Mouse (Mus musculus): ENCODE measurements around the gene Trf. TPM values are rescaled to one million over a fixed set of nuclear protein-coding genes. Genes with fewer than 3 reads are reported as not detected.
A peak's percentile ranks its signal among the peaks of the same experiment; 100 is the strongest.

Trf gene
- polyA plus RNA-seq, 2 experiments: 2,444 to 4,971 TPM

DNA sequence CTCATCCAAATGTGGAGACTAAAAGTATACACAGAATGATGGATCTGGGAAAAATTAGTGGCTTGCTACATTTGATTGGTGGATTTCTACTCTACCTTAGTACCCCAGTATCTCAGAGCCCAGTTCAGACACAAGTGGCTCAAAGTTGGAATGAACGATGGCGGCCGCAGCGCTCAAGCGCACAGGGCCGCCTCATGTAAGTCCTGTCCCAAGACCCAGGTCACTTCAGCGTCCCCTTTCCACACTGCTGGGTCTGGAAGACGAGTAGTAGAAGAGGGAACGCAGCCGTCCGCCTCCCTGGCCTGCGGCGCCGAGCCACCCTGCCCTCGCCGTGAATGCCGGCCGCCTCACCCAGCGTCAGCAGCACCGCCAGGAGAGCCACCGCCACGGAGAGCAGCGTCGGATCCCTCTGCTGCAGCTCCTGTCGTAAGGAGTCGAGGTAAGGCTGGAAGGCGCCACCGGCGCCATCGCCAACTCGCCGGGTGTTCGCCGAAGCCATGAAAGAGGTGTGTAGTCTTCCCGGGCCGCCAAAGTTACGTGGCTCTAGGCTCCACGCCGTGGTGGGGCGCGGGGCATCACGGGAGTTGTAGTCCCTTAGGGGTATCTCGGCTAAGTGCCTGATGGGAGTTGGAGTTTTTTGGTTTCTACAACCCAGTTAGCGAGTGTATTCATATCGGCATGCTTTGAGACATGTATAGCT lies 28.5 kb downstream of the Trf start, which contains the start of gene Srprb:
TSS of gene Srprb (minus strand) at position 577 of the 700 bp plus-strand sequence.
- DNase-seq (ENCODE audit: low read depth in 3 of 3, low spot score in 3 of 3) (peak; percentile 79 to 85 (median 84)), ATAC-seq (ENCODE audit: insufficient read depth) (peak; percentile 97)
- Histone ChIP-seq H3K4me3 (ENCODE audit: insufficient read depth in 1 of 2, low read depth in 2 of 2, low read length in 2 of 2) (peak within 1 kb of the TSS; percentile 88), H3K4me1 (replicated peaks; ENCODE audit: control insufficient read depth in 2 of 2, insufficient read depth in 2 of 2, low read length in 1 of 2) (peaks cover 6 to 9% of the 10 kb centered on the region in 2 experiments; a peak in 3 of 4 replicates), H3K9me3 (ENCODE audit: control insufficient read depth, low read length) (no peaks in the 10 kb centered on the region), H3K27ac (peak within 1 kb of the TSS; percentile 26), H3K9ac (replicated peaks) (peak within 1 kb of the TSS; percentile 84), H3K36me3 (replicated peaks; ENCODE audit: control insufficient read depth, insufficient read depth, low read depth) (peaks cover 19% of the 10 kb centered on the region), H3K27me3 (ENCODE audit: control insufficient read depth, insufficient read depth, low read length) (no peaks in the 10 kb centered on the region), H3K4me2 (ENCODE audit: low read depth) (peak within 1 kb of the TSS; percentile 87)
- WGBS (ENCODE audit: insufficient replicate concordance): under 1% methylated on average over 45 of the region's 45 CpGs
- TF ChIP-seq CTCF (IDR thresholded peaks at IDR 0.05; ENCODE audit: low read depth): no peak
- no peak for TF ChIP-seq EP300 (IDR thresholded peaks at IDR 0.05; ENCODE audit: low read depth)

DNA sequence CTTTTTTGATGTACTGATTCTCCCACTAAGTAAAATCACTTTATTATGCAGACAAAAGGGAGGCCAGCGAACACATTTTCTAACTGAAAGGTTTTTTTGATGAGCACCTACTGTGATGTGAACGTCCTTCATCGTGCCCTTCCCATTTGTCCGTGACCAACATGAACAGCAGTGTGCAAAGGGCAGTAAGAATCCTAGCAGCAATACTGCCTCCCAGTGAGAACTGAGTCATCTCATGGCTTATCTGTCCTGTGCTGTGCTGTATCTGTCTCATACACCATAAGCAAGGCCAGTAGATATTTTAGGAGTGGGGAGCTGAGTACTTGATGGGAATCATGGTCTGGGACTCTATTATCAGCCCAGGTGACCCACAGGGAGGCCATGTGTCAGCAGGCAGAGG lies 41.8 kb downstream of the Trf start:
- Histone ChIP-seq H3K9me3 (ENCODE audit: control insufficient read depth, low read length) (no peaks in the 10 kb centered on the region), H3K27me3 (ENCODE audit: control insufficient read depth, insufficient read depth, low read length) (no peaks in the 10 kb centered on the region; the same call in 1 of the 2 replicates), H3K4me2 (ENCODE audit: low read depth) (no peak overlapping the region), H3K36me3 (replicated peaks; ENCODE audit: control insufficient read depth, insufficient read depth, low read depth) (peaks cover 5% of the 10 kb centered on the region), H3K9ac (replicated peaks) (no peak overlapping the region), H3K4me1 (replicated peaks; ENCODE audit: control insufficient read depth in 2 of 2, insufficient read depth in 2 of 2, low read length in 1 of 2) (no peaks in the 10 kb centered on the region), H3K27ac (no peak overlapping the region), H3K4me3 (ENCODE audit: insufficient read depth in 1 of 2, low read depth in 2 of 2, low read length in 2 of 2) (no peak overlapping the region)
- ATAC-seq (ENCODE audit: insufficient read depth) (no peak), DNase-seq (ENCODE audit: low read depth in 3 of 3, low spot score in 3 of 3) (no peak)
- 72% methylated on average over 4 of the region's 4 CpGs for WGBS (ENCODE audit: insufficient replicate concordance)
- no peak for TF ChIP-seq CTCF (IDR thresholded peaks at IDR 0.05; ENCODE audit: low read depth)
- TF ChIP-seq EP300 (IDR thresholded peaks at IDR 0.05; ENCODE audit: low read depth): no peak

DNA sequence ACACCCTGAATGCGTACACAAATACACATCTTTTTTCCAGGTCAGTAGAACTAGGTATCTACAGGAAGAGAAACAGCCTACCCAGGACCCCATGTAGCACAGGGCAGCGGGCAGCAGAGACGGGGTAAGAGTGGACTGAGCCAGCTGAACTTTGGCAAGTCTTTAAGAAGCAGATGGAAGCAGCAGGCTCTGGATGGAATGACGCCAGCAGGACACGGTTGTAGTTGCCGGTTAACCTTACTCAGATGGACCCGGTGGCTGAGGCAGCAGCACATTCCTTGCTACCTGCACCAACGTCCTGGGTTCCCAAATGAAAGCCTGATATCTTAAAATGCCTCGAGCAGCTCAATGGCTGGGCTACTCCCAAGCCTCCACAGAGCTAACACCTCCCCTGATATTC lies 43.5 kb downstream of the Trf start:
- Histone ChIP-seq H3K9me3 (ENCODE audit: control insufficient read depth, low read length) (no peaks in the 10 kb centered on the region), H3K4me1 (replicated peaks; ENCODE audit: control insufficient read depth in 2 of 2, insufficient read depth in 2 of 2, low read length in 1 of 2) (no peaks in the 10 kb centered on the region), H3K27ac (no peak overlapping the region), H3K4me2 (ENCODE audit: low read depth) (no peak overlapping the region), H3K4me3 (ENCODE audit: insufficient read depth in 1 of 2, low read depth in 2 of 2, low read length in 2 of 2) (no peak overlapping the region), H3K9ac (replicated peaks) (no peak overlapping the region), H3K36me3 (replicated peaks; ENCODE audit: control insufficient read depth, insufficient read depth, low read depth) (no peaks in the 10 kb centered on the region; the same call in 1 of the 2 replicates), H3K27me3 (ENCODE audit: control insufficient read depth, insufficient read depth, low read length) (no peaks in the 10 kb centered on the region; the same call in 1 of the 2 replicates)
- WGBS (ENCODE audit: insufficient replicate concordance): 68% methylated on average over 9 of the region's 9 CpGs
- DNase-seq (ENCODE audit: low read depth in 3 of 3, low spot score in 3 of 3): no peak
- TF ChIP-seq CTCF (IDR thresholded peaks at IDR 0.05; ENCODE audit: low read depth) (no peak), EP300 (IDR thresholded peaks at IDR 0.05; ENCODE audit: low read depth) (no peak)
- ATAC-seq (ENCODE audit: insufficient read depth): no peak

DNA sequence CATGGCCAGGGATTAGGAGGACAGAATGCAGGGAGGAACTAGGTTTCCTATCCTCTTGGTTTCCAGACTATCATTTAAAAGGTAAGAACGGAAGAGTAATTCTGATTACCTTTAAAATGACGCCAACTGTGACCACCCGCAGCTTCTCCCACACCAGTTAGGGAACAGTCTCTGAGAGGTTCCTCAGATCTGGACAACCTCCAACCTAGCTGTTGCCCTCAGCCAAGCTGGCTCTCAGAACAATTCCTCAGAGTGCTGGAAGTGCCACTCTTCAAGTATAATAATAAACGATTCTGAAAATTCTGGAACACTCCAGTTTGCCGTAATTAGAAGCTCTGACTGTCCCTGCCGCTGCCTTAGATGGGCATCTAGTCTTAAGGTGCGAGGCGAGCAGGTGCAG lies 44.3 kb downstream of the Trf start:
- 76% methylated on average over 8 of the region's 8 CpGs for WGBS (ENCODE audit: insufficient replicate concordance)
- no peak for ATAC-seq (ENCODE audit: insufficient read depth)
- TF ChIP-seq CTCF (IDR thresholded peaks at IDR 0.05; ENCODE audit: low read depth): no peak
- TF ChIP-seq EP300 (IDR thresholded peaks at IDR 0.05; ENCODE audit: low read depth): no peak

DNA sequence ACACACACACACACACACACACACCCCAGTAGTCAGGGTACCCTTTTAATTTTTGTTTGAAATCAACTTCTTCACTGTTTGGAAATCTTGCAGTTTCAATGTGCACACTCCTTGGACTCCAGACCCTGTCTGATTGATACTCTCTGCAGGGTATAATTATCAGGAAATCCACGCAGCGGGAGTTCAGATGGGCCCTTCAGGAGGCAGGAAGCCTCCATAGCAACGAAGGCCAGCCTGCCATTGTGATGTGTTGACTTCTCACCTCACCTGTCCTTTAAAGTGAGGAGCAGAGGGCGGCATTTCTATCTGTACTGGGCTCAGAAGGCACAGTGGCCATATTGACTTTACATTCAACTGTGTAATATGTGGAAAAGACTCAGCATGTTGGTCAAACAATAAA lies 45.4 kb downstream of the Trf start:
- TF ChIP-seq CTCF (IDR thresholded peaks at IDR 0.05; ENCODE audit: low read depth) (no peak), EP300 (IDR thresholded peaks at IDR 0.05; ENCODE audit: low read depth) (no peak)
- 53% methylated on average over 4 of the region's 4 CpGs for WGBS (ENCODE audit: insufficient replicate concordance)
- no peak overlapping the region for H3K4me3 ChIP-seq (ENCODE audit: insufficient read depth in 1 of 2, low read depth in 2 of 2, low read length in 2 of 2)
- H3K27me3 ChIP-seq (ENCODE audit: control insufficient read depth, insufficient read depth, low read length): no peaks in the 10 kb centered on the region; the same call in 1 of the 2 replicates
- no peak overlapping the region for H3K4me2 ChIP-seq (ENCODE audit: low read depth)
- H3K36me3 ChIP-seq (replicated peaks; ENCODE audit: control insufficient read depth, insufficient read depth, low read depth): no peaks in the 10 kb centered on the region; the same call in 1 of the 2 replicates
- peaks cover 4 to 8% of the 10 kb centered on the region in 2 experiments for H3K4me1 ChIP-seq (replicated peaks; ENCODE audit: control insufficient read depth in 2 of 2, insufficient read depth in 2 of 2, low read length in 1 of 2)
- H3K9ac ChIP-seq (replicated peaks): no peak overlapping the region
- ATAC-seq (ENCODE audit: insufficient read depth) (no peak), DNase-seq (ENCODE audit: low read depth in 3 of 3, low spot score in 3 of 3) (no peak)
- H3K27ac ChIP-seq: no peak overlapping the region
- H3K9me3 ChIP-seq (ENCODE audit: control insufficient read depth, low read length): no peaks in the 10 kb centered on the region

More for the DNA sequence above, 44.3 kb downstream of the Trf start:
- H3K4me3 ChIP-seq (ENCODE audit: insufficient read depth in 1 of 2, low read depth in 2 of 2, low read length in 2 of 2): no peak overlapping the region
- H3K27ac ChIP-seq: no peak overlapping the region
- no peak for DNase-seq (ENCODE audit: low read depth in 3 of 3, low spot score in 3 of 3)
- no peak overlapping the region for H3K4me2 ChIP-seq (ENCODE audit: low read depth)
- no peak overlapping the region for H3K9ac ChIP-seq (replicated peaks)
- no peaks in the 10 kb centered on the region for H3K9me3 ChIP-seq (ENCODE audit: control insufficient read depth, low read length)
- H3K36me3 ChIP-seq (replicated peaks; ENCODE audit: control insufficient read depth, insufficient read depth, low read depth): no peaks in the 10 kb centered on the region; the same call in 1 of the 2 replicates
- peaks cover 0 to 2% of the 10 kb centered on the region in 2 experiments; a peak in 1 of 4 replicates for H3K4me1 ChIP-seq (replicated peaks; ENCODE audit: control insufficient read depth in 2 of 2, insufficient read depth in 2 of 2, low read length in 1 of 2)
- H3K27me3 ChIP-seq (ENCODE audit: control insufficient read depth, insufficient read depth, low read length): no peaks in the 10 kb centered on the region; the same call in 1 of the 2 replicates
